Mouse (Mus musculus) skeletal muscle tissue, adult 2 months (tissue): ENCODE measurements around the gene Kcmf1.
A peak's percentile ranks its signal among the peaks of the same experiment; 100 is the strongest.
"Not testable (repeated sequence)": the region's sequence is repeated elsewhere in the genome, so short reads cannot be mapped to it uniquely, and the experiment has no call there.

ENCODE experiments used
- DNase-seq: peaks from one replicate; pipeline ENCODE4 v3.0.0-alpha.2; 2012; ENCODE audit warnings: low read depth, low spot score

The Kcmf1 gene

GRCm38 (mm10) chr6:72899201-72899780, 488 bp downstream of the Kcmf1 start:
- peak; percentile 32 for DNase-seq

DNA sequence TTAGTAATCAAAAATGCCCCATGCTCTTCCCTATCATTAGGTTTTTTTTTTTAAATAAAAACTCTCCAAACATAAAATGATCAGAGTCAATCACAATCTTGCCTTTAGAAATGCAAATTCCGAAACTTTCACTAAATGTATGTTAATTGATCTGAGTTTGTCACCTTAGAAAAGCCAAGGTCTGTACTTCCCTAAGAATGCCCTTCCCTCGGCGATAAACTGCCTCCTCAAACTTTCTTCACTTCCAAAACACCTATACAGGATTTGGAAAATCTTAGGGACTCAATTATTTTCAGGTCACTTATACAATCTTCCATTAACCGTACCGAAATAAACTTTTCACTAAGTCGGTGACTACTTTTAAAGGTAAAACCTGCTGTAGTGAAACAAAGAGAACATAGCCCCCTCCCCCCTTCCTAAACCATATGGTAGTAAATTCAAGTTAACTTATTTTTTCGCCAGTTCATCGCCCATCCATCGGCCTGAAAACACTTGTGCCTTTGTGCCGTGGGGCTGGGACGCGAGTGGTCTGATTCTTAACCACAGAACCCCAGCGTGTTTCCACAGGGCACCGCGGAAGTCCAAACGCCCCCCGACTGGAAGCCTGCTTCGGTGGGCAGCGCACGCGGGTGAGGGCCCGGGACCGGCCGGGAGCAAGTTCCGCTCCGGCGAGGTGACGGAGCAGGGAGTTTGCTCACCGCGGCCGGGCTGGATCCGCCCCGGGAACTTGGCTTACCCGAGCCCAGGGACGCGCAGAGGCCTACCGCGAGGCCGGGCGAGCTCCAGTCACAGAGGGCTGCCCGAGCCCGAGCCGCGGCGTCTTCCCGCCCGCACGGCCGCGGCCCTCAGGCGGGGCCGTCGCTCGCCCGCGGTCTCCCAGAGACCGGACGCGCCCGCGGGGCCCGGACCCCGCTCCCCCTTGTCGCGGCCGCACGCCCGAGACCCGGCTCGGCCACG, 1.3 kb downstream of the Kcmf1 start:
- peak; percentile 25 for DNase-seq

DNA sequence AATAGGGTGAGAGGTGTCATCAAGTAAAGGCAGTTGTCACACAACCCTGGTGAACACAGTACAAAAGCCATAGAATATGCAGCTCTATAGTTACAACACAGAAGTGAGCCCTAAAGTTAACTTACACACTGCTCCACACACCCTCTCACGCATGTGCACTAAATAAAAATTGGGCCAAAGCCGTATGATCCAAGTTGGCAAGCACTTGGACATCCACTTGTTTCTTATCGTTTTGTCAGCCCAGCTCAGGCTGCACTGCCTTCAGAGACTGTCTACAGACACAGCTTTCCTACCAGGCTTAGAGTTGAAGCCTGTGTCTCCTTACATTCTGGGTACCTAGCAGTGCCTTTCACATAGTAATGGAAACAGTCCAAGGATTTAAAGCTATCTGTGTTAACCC, 4.8 kb downstream of the Kcmf1 start:
- DNase-seq = no peak

- DNase-seq = peak; percentile 66
These were observed 8.5 kb downstream of the Kcmf1 start for GRCm38 (mm10) chr6:72891238-72891637.

DNA sequence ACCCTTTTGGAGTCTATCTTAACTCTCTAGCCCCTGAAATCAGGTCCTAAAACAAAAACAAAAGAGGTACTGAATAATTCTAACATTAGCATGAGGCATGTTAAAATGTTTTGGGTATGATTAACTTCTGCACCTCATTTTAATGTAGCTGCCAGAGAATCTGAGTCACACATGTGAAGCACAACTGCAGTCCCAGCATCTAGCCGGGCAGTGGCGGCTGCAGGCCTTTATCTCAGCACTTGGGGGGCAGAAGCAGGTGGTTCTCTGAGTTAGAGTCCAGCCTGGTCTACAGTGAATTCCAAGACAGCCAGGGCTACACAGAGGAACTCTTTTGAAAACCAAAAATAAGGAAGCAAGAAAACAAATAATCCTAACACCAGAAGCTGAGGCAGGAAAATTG, 11.1 kb downstream of the Kcmf1 start:
- no peak for DNase-seq

DNA sequence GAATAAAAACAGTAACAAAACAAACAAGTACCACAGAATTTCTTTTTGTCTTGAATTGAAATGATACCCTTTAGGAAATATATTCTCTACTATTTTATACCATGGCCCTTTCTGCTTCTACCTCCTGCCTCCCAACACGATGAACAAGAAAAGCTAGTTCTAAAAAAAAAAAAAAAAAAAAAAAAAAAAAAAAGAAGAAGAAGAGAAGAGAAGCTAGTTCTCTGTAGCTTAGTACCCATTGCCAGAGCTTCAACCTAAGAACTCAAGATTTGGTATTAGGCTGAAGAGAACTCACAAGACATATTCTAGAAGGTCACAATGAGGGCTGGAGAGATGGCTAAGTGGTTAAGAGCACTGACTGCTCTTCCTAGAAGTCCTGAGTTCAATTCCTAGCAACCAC, 14.5 kb downstream of the Kcmf1 start:
- DNase-seq = no peak

- no peak for DNase-seq
These were observed 15.0 kb downstream of the Kcmf1 start for GRCm38 (mm10) chr6:72884767-72885166.

GRCm38 (mm10) chr6:72882661-72883458, 16.9 kb downstream of the Kcmf1 start:
- DNase-seq = no peak

DNA sequence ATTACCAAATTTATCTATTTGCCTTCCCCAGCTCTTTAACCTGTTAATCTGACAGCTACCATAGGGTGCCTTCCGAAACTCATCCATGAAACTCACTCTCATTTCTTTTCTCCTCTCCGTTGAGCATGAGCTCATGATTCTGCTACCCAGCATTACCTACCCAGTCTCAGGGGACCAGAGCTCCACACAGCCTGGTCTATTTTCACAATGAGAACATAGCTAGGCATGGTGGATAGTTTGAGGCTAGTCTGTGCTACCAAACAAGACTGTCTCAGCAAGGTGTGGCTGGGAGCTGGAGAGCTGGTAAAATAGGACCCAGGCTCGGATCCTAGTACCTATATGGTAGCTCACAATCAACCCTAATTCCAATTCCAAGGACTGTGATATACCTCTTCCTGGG, 17.6 kb downstream of the Kcmf1 start:
- DNase-seq = no peak

DNA sequence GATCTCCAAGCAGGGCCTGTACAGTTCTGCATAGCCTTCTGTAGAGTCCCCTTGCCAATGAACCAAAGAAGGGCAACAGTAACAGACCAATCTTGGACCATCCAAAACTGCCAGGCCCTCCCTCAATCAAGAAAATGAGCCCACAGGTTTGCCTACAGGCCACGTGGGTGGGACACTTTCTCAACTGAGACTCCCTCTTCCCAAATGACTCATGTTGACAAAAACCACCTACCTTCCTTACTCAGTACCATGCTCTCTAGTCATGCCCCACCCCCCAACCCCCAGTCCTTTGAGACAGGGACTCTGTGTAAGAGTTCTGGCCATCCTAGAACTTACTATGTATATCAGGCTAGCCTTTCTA, 18.2 kb downstream of the Kcmf1 start:
- no peak for DNase-seq

GRCm38 (mm10) chr6:72880913-72881618, 18.7 kb downstream of the Kcmf1 start:
- DNase-seq = peak; percentile 31

- no peak for DNase-seq
These were observed 23.1 kb downstream of the Kcmf1 start for GRCm38 (mm10) chr6:72876629-72877028.

GRCm38 (mm10) chr6:72873338-72873737, 26.4 kb downstream of the Kcmf1 start:
- peak; percentile 66 for DNase-seq

DNA sequence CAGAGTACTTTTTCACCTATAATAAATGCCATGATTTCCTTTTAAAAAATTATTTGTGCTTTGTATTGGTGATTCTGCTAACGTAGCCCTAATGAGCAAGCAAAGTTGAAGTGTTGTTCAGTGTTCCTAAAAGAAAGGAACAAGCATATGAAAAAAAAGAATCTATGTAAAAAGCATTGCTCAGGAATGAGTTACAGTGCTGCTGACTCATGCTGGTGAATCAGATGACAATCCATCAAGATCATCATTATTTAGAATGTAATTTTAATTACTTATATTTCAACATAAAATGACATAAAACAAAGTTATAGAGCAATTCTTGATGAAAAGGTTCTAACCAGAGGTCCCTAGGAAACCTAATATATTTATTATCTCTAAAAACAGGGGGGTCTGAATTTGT, 27.5 kb downstream of the Kcmf1 start:
- no peak for DNase-seq

DNA sequence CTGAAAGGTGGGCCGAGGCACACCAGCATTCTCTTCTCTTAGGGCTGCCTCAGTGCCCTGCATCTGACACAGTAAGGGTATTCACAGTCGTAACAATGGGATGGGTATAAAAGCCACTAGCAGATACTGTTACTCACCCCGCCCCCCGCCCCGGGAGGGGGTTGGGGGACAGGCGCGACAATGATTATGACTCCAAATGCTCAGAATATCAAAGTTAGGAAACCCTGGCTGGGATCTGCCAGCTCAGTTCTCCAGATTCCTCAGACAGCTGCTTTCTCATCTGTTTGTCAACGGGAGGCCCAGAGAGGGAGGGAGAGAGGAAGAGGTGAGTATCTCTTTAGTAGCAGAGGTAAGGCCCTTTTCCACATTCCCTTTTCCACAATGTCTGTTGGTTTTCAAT, 30.2 kb downstream of the Kcmf1 start:
- no peak for DNase-seq

DNA sequence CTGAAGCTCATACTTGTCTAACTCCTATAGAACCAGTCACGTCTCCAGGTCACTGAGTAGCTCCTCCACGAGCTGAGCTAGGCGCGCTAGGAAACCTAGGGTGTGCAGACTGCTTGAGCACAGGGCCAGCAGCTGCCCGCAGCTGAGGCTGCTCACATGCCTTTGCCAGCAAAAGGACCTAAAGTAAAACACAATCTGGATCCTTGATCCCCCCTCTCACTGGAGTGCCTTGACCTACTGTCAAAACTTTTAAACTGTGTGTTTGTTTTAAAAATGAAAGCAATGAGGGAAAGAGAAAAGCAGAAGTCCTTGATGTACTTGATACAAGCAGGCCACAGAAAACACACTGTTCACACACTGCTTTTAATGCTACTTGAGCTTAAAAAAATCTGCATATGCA, 31.1 kb downstream of the Kcmf1 start:
- DNase-seq = no peak

GRCm38 (mm10) chr6:72867746-72868145, 32.0 kb downstream of the Kcmf1 start:
- no peak for DNase-seq

DNA sequence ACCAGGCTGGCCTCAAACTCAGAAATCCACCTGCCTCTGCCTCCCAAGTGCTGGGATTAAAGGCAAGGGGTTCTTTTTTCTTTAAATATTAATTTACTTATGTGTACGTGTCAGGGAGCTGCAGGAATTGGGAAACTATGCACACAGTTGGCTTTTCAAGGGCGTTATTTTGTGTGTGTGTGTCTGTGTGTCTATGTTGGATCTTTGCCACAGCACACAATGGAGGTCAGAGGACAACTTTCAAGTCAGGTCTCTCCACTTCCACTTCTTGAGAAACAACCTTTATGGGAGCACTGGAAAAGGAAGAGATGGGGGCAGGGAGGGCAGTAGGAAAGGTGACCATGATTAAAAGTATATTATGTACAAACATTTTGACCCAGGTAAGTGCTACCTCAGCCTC, 33.5 kb downstream of the Kcmf1 start:
- DNase-seq = no peak

DNA sequence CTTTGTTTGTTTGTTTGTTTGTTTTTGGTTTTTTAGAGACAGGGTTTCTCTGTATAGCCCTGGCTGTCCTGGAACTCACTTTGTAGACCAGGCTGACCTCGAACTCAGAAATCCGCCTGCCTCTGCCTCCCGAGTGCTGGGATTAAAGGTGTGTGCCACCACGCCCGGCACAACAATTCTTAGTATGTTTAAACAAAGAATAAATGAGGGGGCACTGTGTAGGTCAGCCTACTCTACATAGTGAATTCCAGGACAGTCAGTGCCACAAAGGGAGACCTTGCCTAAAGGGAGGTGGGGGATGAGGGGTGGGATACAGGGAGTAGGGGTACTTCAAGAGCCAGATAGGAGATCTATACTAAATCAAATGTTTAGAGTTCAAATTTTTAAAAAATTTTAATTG, 37.1 kb downstream of the Kcmf1 start:
- DNase-seq = not testable (repeated sequence)

GRCm38 (mm10) chr6:72854256-72854655, 45.5 kb downstream of the Kcmf1 start:
- DNase-seq = no peak

DNA sequence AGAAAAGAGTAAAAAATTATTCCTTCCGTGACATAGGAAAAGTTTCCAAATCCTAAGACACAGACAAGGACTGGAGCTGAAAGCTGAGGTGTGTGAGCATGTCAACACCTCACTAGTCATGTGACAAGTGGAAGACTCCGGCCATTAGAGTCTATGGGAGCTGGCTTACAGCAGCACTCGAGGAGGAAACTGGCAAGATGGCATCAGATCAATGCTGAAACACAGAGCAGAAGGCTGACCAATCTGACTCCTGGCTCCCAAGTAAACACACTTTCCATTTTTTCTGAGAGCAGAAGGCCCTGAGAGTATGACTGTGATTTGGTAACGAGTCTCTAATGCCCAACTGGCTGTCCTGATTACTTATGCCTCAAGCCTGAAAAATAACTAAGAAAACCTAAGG, 47.6 kb downstream of the Kcmf1 start:
- no peak for DNase-seq

DNA sequence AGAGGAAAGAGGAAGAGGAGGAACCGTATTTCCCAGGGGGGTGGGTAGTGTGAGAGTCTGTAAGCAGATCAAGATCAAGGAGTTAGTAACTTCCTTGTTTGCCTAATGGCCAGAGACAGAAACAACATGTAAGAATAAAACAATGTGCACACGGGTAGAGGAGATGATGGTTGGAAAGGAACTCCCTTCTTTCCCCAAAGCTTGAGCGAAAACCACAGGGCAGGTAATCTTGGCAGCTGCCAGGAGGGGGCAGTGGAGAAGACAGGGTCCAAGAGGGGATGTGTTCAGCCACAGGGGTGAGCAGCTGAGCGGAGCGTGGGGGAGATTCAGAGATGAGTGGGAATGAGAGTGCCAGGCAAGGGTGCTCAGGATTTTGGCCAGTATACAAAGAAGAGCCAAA, 48.1 kb downstream of the Kcmf1 start:
- DNase-seq = no peak
